ENCODE assay signal across 26 mouse cellular contexts in genomic region chr6:89876963-89877362, GRCm38 (mm10). TPM values are rescaled to one million over a fixed set of nuclear protein-coding genes. Genes with fewer than 3 reads are reported as not detected.
DNase-seq lines count a peak whose midpoint lies in the region; ATAC-seq and TF ChIP-seq lines count a peak whose summit lies in the region.
"Had no signal": no experiment of that assay in that cellular context is flagged by ENCODE, and none has a peak within 500 bp of the region (broad histone marks: within the 10 kb centered on the region; RNA-seq: fewer than 3 reads in every experiment).

No protein-coding gene starts in this region.

- H3K79me3 ChIP-seq in C2C12 (ENCODE audit: low read depth) = no peaks in the 10 kb centered on the region

- no peak overlapping the region for H3K27ac ChIP-seq in midbrain, embryonic 16.5 days (ENCODE audit: low read length)
- H3K27ac ChIP-seq: embryonic facial prominence, embryonic 10.5 days; embryonic facial prominence, embryonic 12.5 days; forebrain, embryonic 13.5 days had no signal

- no peaks in the 10 kb centered on the region for H3K36me3 ChIP-seq in C2C12 (ENCODE audit: control insufficient read depth, insufficient read depth)
- no peaks in the 10 kb centered on the region for H3K36me3 ChIP-seq in midbrain, embryonic 16.5 days (ENCODE audit: control insufficient read depth, insufficient read depth, low read length)
- H3K36me3 ChIP-seq: embryonic facial prominence, embryonic 10.5 days; embryonic facial prominence, embryonic 12.5 days had no signal

- TF ChIP-seq CTCF in C2C12 (IDR thresholded peaks at IDR 0.05; ENCODE audit: control insufficient read depth, insufficient read depth, insufficient read length) = no peak

- H3ac ChIP-seq in C2C12 (ENCODE audit: control insufficient read depth, insufficient read length, low read depth) = no peak overlapping the region

- H3K79me2 ChIP-seq in C2C12 (ENCODE audit: control insufficient read depth, insufficient read depth) = no peaks in the 10 kb centered on the region

- H3K4me2 ChIP-seq in midbrain, embryonic 16.5 days (ENCODE audit: low read length) = no peak overlapping the region
- H3K4me2 ChIP-seq: embryonic facial prominence, embryonic 12.5 days; forebrain, embryonic 13.5 days had no signal

- H3K9ac ChIP-seq in midbrain, embryonic 16.5 days (ENCODE audit: low read depth, low read length) = no peak overlapping the region
- H3K9ac ChIP-seq: embryonic facial prominence, embryonic 12.5 days; forebrain, embryonic 13.5 days had no signal

- WGBS in midbrain, embryonic 16.5 days = 71% methylated on average over 2 of the region's 2 CpGs

- no peaks in the 10 kb centered on the region for H3K9me3 ChIP-seq in midbrain, embryonic 16.5 days (replicated peaks; ENCODE audit: control insufficient read depth, low read length, poor library complexity, severe bottlenecking)
- H3K9me3 ChIP-seq: embryonic facial prominence, embryonic 12.5 days had no signal

- DNase-seq in brain, adult 2 months (ENCODE audit: low read depth, low spot score) = peak; percentile 32
- DNase-seq in adrenal gland, postnatal 4 days (ENCODE audit: low spot score in 2 of 2) = no peak
- DNase-seq in frontal cortex, adult 2 months (ENCODE audit: extremely low spot score in 1 of 2, low spot score in 1 of 2) = no peak
- DNase-seq: adrenal gland, adult 8-10 months; adrenal gland, postnatal 14 days; B cell, adult 2 months; cerebellum, adult 11-12 months; cerebellum, adult 2 months; cerebellum, adult 9-10 months; cerebellum, postnatal 10 days; cerebellum, postnatal 25 days had no signal

- H3K4me1 ChIP-seq in midbrain, embryonic 16.5 days (ENCODE audit: control insufficient read depth, insufficient read depth, low read length) = no peaks in the 10 kb centered on the region
- H3K4me1 ChIP-seq: embryonic facial prominence, embryonic 10.5 days; embryonic facial prominence, embryonic 12.5 days; forebrain, embryonic 13.5 days had no signal

- ATAC-seq in midbrain, embryonic 16.5 days = no peak
- ATAC-seq: activated CD4-positive, CD25-positive, alpha-beta regulatory T cell, adult 4 months; forebrain, embryonic 13.5 days; forebrain, embryonic 16.5 days; Patski had no signal

- H3K4me3 ChIP-seq in C2C12 (ENCODE audit: insufficient read depth, poor library complexity, severe bottlenecking) = no peak overlapping the region
- H3K4me3 ChIP-seq in midbrain, embryonic 16.5 days (ENCODE audit: low read depth, low read length) = no peak overlapping the region
- H3K4me3 ChIP-seq: embryonic facial prominence, embryonic 10.5 days; embryonic facial prominence, embryonic 12.5 days; forebrain, embryonic 13.5 days had no signal

- H3K27me3 ChIP-seq in C2C12 (ENCODE audit: control insufficient read depth, insufficient read depth, insufficient read length) = no peaks in the 10 kb centered on the region
- no peaks in the 10 kb centered on the region for H3K27me3 ChIP-seq in midbrain, embryonic 16.5 days (ENCODE audit: control insufficient read depth, insufficient read depth, low read depth, low read length)
- H3K27me3 ChIP-seq: embryonic facial prominence, embryonic 12.5 days; forebrain, embryonic 13.5 days; Patski had no signal

TF ChIP-seq in C2C12, 6 proteins besides CTCF, POLR2A, EP300 and RAD21:
- TF ChIP-seq FOSL1 (IDR thresholded peaks at IDR 0.05; ENCODE audit: insufficient read depth, low read length, poor library complexity, severe bottlenecking) (peak; percentile 70), MYOD1 (IDR thresholded peaks at IDR 0.05; ENCODE audit: control insufficient read depth, insufficient read length, low read depth) (no peak), MAX (IDR thresholded peaks at IDR 0.05) (no peak)
TF ChIP-seq in C2C12: peak in this region for 1.

RNA-seq across cellular contexts. Expression of gene Vmn1r42, which starts 0.8 kb away (rescaled TPM):
- not detected for polyA plus RNA-seq in C2C12 (2012; fragmentation: generic; extraction: Trizol)
- polyA plus RNA-seq in midbrain, embryonic 16.5 days (2015; fragmentation: Nextera tagmentation; extraction: Ambion mirVana) = not detected in 2 replicates
- total RNA-seq in adrenal gland, postnatal 4 days (2021) = not detected
- not detected in 2 replicates for polyA plus RNA-seq in frontal cortex, adult 2 months (2012; rRNA removed)
- total RNA-seq: adrenal gland, adult 18-20 months; adrenal gland, adult 8-10 months; adrenal gland, postnatal 14 days; adrenal gland, postnatal 36 days; ES-E14; MEL had no signal
- polyA plus RNA-seq: activated CD4-positive, CD25-positive, alpha-beta regulatory T cell, adult 4 months; cerebellum, adult 2 months; cortical plate, adult 2 months; embryonic facial prominence, embryonic 10.5 days; embryonic facial prominence, embryonic 12.5 days; embryonic facial prominence, embryonic 14.5 days; forebrain, embryonic 11.5 days; forebrain, embryonic 13.5 days; forebrain, embryonic 16.5 days had no signal

RNA-seq across cellular contexts. Expression of gene Vmn1r43, which starts 0.8 kb away (rescaled TPM):
- 0.04 TPM for polyA plus RNA-seq in C2C12 (2012; fragmentation: generic; extraction: Trizol)
- polyA plus RNA-seq in midbrain, embryonic 16.5 days (2015; fragmentation: Nextera tagmentation; extraction: Ambion mirVana) = 0.01 TPM in 1 of 2 replicates, not detected in the other
- total RNA-seq in adrenal gland, postnatal 4 days (2021) = not detected
- polyA plus RNA-seq in frontal cortex, adult 2 months (2012; rRNA removed) = not detected in 2 replicates
- total RNA-seq: adrenal gland, adult 18-20 months; adrenal gland, adult 8-10 months; adrenal gland, postnatal 14 days; adrenal gland, postnatal 36 days; MEL had no signal
- polyA plus RNA-seq: activated CD4-positive, CD25-positive, alpha-beta regulatory T cell, adult 4 months; cerebellum, adult 2 months; cortical plate, adult 2 months; embryonic facial prominence, embryonic 10.5 days; embryonic facial prominence, embryonic 12.5 days; forebrain, embryonic 11.5 days; forebrain, embryonic 13.5 days; forebrain, embryonic 16.5 days had no signal

RNA-seq across cellular contexts. Expression of gene Vmn1r44, which starts 6.5 kb away (rescaled TPM):
- polyA plus RNA-seq in C2C12 (2012; fragmentation: generic; extraction: Trizol) = not detected
- polyA plus RNA-seq in midbrain, embryonic 16.5 days (2015; fragmentation: Nextera tagmentation; extraction: Ambion mirVana) = not detected in 2 replicates
- total RNA-seq in adrenal gland, postnatal 4 days (2021) = not detected
- not detected in 2 replicates for polyA plus RNA-seq in frontal cortex, adult 2 months (2012; rRNA removed)
- total RNA-seq: adrenal gland, adult 18-20 months; adrenal gland, adult 8-10 months; adrenal gland, postnatal 14 days; adrenal gland, postnatal 36 days; ES-E14; MEL had no signal
- polyA plus RNA-seq: activated CD4-positive, CD25-positive, alpha-beta regulatory T cell, adult 4 months; cerebellum, adult 2 months; cortical plate, adult 2 months; embryonic facial prominence, embryonic 10.5 days; embryonic facial prominence, embryonic 12.5 days; embryonic facial prominence, embryonic 14.5 days; forebrain, embryonic 11.5 days; forebrain, embryonic 13.5 days; forebrain, embryonic 16.5 days; Patski had no signal
